Mouse (Mus musculus) forebrain, embryonic 13.5 days (tissue): ENCODE results near the gene Plcb1. TPM values are rescaled to one million over a fixed set of nuclear protein-coding genes. Genes with fewer than 3 reads are reported as not detected.

Source experiments
- ATAC-seq: fragments of 200-750 bp; cut with Nextera tagmentation; 2 replicates; pipeline ENCODE4 v1.8.0; 2017
- H3K27ac ChIP-seq: fragments of 300-500 bp; sonication (generic); 2 replicates; pipeline ENCODE4 v1.5.1; 2015; ENCODE audit warnings: inconsistent platforms, mild to moderate bottlenecking, moderate library complexity
- H3K27me3 ChIP-seq: fragments of 300-500 bp; sonication (generic); 2 replicates; pipeline ENCODE4 v1.6.1; 2015; ENCODE audit warnings: mild to moderate bottlenecking, inconsistent platforms
- H3K36me3 ChIP-seq: fragments of 300-500 bp; sonication (generic); 2 replicates; pipeline ENCODE4 v1.6.1; 2015; ENCODE audit warnings: mild to moderate bottlenecking, inconsistent platforms; ENCODE audit not compliant: poor library complexity, severe bottlenecking
- H3K4me1 ChIP-seq: fragments of 300-500 bp; sonication (generic); 2 replicates; pipeline ENCODE4 v1.6.1; 2015; ENCODE audit warnings: inconsistent platforms
- H3K4me2 ChIP-seq: fragments of 300-500 bp; sonication (generic); 2 replicates; pipeline ENCODE4 v1.6.1; 2015; ENCODE audit warnings: inconsistent platforms, mild to moderate bottlenecking, moderate library complexity
- H3K4me3 ChIP-seq: fragments of 300-500 bp; sonication (generic); 2 replicates; pipeline ENCODE4 v1.5.1; 2015; ENCODE audit warnings: mild to moderate bottlenecking, inconsistent platforms
- H3K9ac ChIP-seq: fragments of 300-500 bp; sonication (generic); 2 replicates; pipeline ENCODE4 v1.6.1; 2015; ENCODE audit warnings: mild to moderate bottlenecking, inconsistent platforms
- H3K9me3 ChIP-seq: fragments of 300-500 bp; sonication (generic); replicated peaks from 2 replicates; pipeline ENCODE4 v1.6.1; 2016; ENCODE audit warnings: inconsistent platforms
- WGBS: fragments of 180-500 bp; shearing (Covaris S2); methylation state at CpG from one replicate; pipeline ENCODE4 v1.1.7; 2015; 5-methylcytosine and 5-hydroxymethylcytosine counted together
- polyA plus RNA-seq: library from polyadenylated mRNA; unstranded; fragments of >200 nt; fragmentation: Nextera tagmentation; extraction: Ambion mirVana; gene quantifications from 2 replicates; pipeline ENCODE4 v1.2.1, GENCODE M21; 2015

Gene Plcb1
- polyA plus RNA-seq, 1 experiment from 2014 or later, result 27.3 TPM

GRCm38 (mm10) chr2:134816383-134816782 is 30.5 kb downstream of the Plcb1 start:
- Histone ChIP-seq H3K4me3 (no peak overlapping the region), H3K4me1 (no peaks in the 10 kb centered on the region), H3K27ac (no peak overlapping the region), H3K4me2 (no peak overlapping the region), H3K9me3 (no peaks in the 10 kb centered on the region), H3K36me3 (no peaks in the 10 kb centered on the region), H3K9ac (no peak overlapping the region), H3K27me3 (no peaks in the 10 kb centered on the region)
- no peak for ATAC-seq
- 71% methylated on average over 11 of the region's 11 CpGs for WGBS

GRCm38 (mm10) chr2:134817058-134817840 is 31.4 kb downstream of the Plcb1 start:
- Histone ChIP-seq H3K27ac (no peak overlapping the region), H3K4me1 (no peaks in the 10 kb centered on the region), H3K4me3 (no peak overlapping the region), H3K27me3 (no peaks in the 10 kb centered on the region), H3K36me3 (no peaks in the 10 kb centered on the region), H3K4me2 (no peak overlapping the region), H3K9ac (no peak overlapping the region), H3K9me3 (no peaks in the 10 kb centered on the region)
- ATAC-seq, result no peak
- 92% methylated on average over 7 of the region's 7 CpGs for WGBS

- no peak overlapping the region for H3K4me2 ChIP-seq
- no peak overlapping the region for H3K4me3 ChIP-seq
- H3K36me3 ChIP-seq, result no peaks in the 10 kb centered on the region
- H3K9me3 ChIP-seq, result no peaks in the 10 kb centered on the region
- H3K9ac ChIP-seq, result no peak overlapping the region
- H3K27me3 ChIP-seq, result no peaks in the 10 kb centered on the region
- peaks cover 8% of the 10 kb centered on the region for H3K4me1 ChIP-seq
- WGBS, result 76% methylated on average over 6 of the region's 6 CpGs
- ATAC-seq, result no peak
- H3K27ac ChIP-seq, result no peak overlapping the region
These were observed 35.3 kb downstream of the Plcb1 start for GRCm38 (mm10) chr2:134821176-134821575.

GRCm38 (mm10) chr2:134825645-134826044 is 39.8 kb downstream of the Plcb1 start:
- Histone ChIP-seq H3K9me3 (no peaks in the 10 kb centered on the region), H3K27me3 (no peaks in the 10 kb centered on the region), H3K9ac (no peak overlapping the region), H3K4me2 (peak overlapping the region; percentile 10; the same call in 1 of the 2 replicates), H3K36me3 (no peaks in the 10 kb centered on the region), H3K4me3 (no peak overlapping the region), H3K27ac (no peak overlapping the region; the same call in 1 of the 2 replicates), H3K4me1 (peaks cover 17% of the 10 kb centered on the region)
- WGBS, result 36% methylated on average over 7 of the region's 7 CpGs
- no peak for ATAC-seq

- Histone ChIP-seq H3K27me3 (no peaks in the 10 kb centered on the region), H3K4me2 (no peak overlapping the region), H3K9ac (no peak overlapping the region), H3K27ac (peak overlapping the region; percentile 69), H3K4me3 (no peak overlapping the region), H3K36me3 (no peaks in the 10 kb centered on the region), H3K9me3 (no peaks in the 10 kb centered on the region), H3K4me1 (peaks cover 17% of the 10 kb centered on the region)
- ATAC-seq, result peak; percentile 67
- 29% methylated on average over 8 of the region's 8 CpGs for WGBS
These were observed 40.5 kb downstream of the Plcb1 start for GRCm38 (mm10) chr2:134826111-134827005.

GRCm38 (mm10) chr2:134827778-134828487 is 42.1 kb downstream of the Plcb1 start:
- peak; percentile 62; the same call in 1 of the 2 replicates for ATAC-seq
- Histone ChIP-seq H3K4me1 (peaks cover 17% of the 10 kb centered on the region), H3K4me3 (no peak overlapping the region), H3K9me3 (no peaks in the 10 kb centered on the region), H3K4me2 (no peak overlapping the region), H3K27me3 (no peaks in the 10 kb centered on the region), H3K27ac (no peak overlapping the region), H3K36me3 (no peaks in the 10 kb centered on the region), H3K9ac (no peak overlapping the region)
- WGBS, result 48% methylated on average over 3 of the region's 3 CpGs

- ATAC-seq, result no peak
- H3K36me3 ChIP-seq, result no peaks in the 10 kb centered on the region
- H3K9me3 ChIP-seq, result no peaks in the 10 kb centered on the region
- H3K4me3 ChIP-seq, result no peak overlapping the region
- H3K9ac ChIP-seq, result no peak overlapping the region
- H3K27me3 ChIP-seq, result no peaks in the 10 kb centered on the region
- no peak overlapping the region for H3K27ac ChIP-seq
- H3K4me1 ChIP-seq, result peaks cover 6% of the 10 kb centered on the region; the same call in 1 of the 2 replicates
- WGBS, result 93% methylated on average over 7 of the region's 7 CpGs
- no peak overlapping the region for H3K4me2 ChIP-seq
These were observed 46.0 kb downstream of the Plcb1 start for GRCm38 (mm10) chr2:134831861-134832260.

- Histone ChIP-seq H3K9ac (no peak overlapping the region), H3K9me3 (no peaks in the 10 kb centered on the region), H3K27ac (no peak overlapping the region), H3K4me3 (no peak overlapping the region), H3K4me2 (no peak overlapping the region), H3K4me1 (no peaks in the 10 kb centered on the region), H3K27me3 (no peaks in the 10 kb centered on the region), H3K36me3 (no peaks in the 10 kb centered on the region)
- WGBS, result 74% methylated on average over 1 of the region's 1 CpGs
- ATAC-seq, result no peak
These were observed 50.2 kb downstream of the Plcb1 start for GRCm38 (mm10) chr2:134836097-134836496.

GRCm38 (mm10) chr2:134838185-134838584 is 52.3 kb downstream of the Plcb1 start:
- Histone ChIP-seq H3K4me3 (no peak overlapping the region), H3K4me1 (no peaks in the 10 kb centered on the region), H3K27me3 (no peaks in the 10 kb centered on the region), H3K9ac (no peak overlapping the region), H3K27ac (no peak overlapping the region), H3K36me3 (no peaks in the 10 kb centered on the region), H3K4me2 (no peak overlapping the region), H3K9me3 (no peaks in the 10 kb centered on the region)
- ATAC-seq, result no peak
- 69% methylated on average over 1 of the region's 1 CpGs for WGBS

- Histone ChIP-seq H3K9ac (no peak overlapping the region), H3K4me3 (no peak overlapping the region), H3K9me3 (no peaks in the 10 kb centered on the region), H3K36me3 (no peaks in the 10 kb centered on the region), H3K27ac (no peak overlapping the region), H3K4me2 (no peak overlapping the region), H3K4me1 (no peaks in the 10 kb centered on the region), H3K27me3 (no peaks in the 10 kb centered on the region)
- ATAC-seq, result no peak
- 71% methylated on average over 1 of the region's 1 CpGs for WGBS
These were observed 53.0 kb downstream of the Plcb1 start for GRCm38 (mm10) chr2:134838888-134839287.

- 82% methylated on average over 4 of the region's 4 CpGs for WGBS
- Histone ChIP-seq H3K4me3 (no peak overlapping the region), H3K4me1 (no peaks in the 10 kb centered on the region), H3K27ac (no peak overlapping the region), H3K4me2 (no peak overlapping the region), H3K9ac (no peak overlapping the region), H3K27me3 (no peaks in the 10 kb centered on the region), H3K36me3 (no peaks in the 10 kb centered on the region), H3K9me3 (no peaks in the 10 kb centered on the region)
- no peak for ATAC-seq
These were observed 57.0 kb downstream of the Plcb1 start for GRCm38 (mm10) chr2:134842883-134843282.
